Mouse (Mus musculus) G1E (cell line): ENCODE results near the gene Zfp574.

Experiments used
- CTCF ChIP-seq: IDR thresholded peaks from 2 replicates; pipeline ENCODE4 v1.5.1; 2012; ENCODE audit warnings: low read depth, low read length, inconsistent platforms, mixed read lengths
- POLR2AphosphoS5 ChIP-seq: IDR thresholded peaks from 2 replicates; pipeline ENCODE4 v1.6.1; 2012; ENCODE audit warnings: low read depth, low read length, inconsistent platforms; ENCODE audit not compliant: insufficient replicate concordance
- TAL1 ChIP-seq: conservative IDR thresholded peaks from 2 replicates; pipeline ENCODE4 v1.6.1; 2012; ENCODE audit warnings: low read depth, low read length, inconsistent platforms, mixed read lengths

DNA sequence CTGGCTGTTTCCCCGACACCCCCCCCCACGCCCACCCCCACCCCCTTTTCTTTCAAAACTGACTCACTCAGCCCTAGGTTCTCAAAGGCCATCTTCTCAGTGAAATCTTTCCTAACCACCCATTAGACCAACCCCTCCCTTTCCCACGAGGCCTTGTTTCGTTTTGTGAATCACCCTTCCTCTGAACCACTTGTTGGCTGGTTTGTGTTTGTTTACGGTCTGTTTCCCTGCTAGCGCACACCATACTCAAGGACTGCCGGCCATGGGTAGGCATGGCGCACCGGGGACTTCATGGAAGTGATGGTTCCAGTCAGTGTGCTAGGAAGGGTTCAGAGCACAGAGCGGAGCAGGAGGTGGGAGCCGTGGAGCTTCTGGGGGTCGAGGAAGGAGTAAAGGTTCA is 37.0 kb downstream of the Zfp574 start:
- TF ChIP-seq CTCF (no peak), POLR2AphosphoS5 (no peak), TAL1 (no peak)
